Mouse (Mus musculus) small intestine, adult 2 months (tissue): ENCODE measurements around the gene Efcab9.

ENCODE experiments used
- CTCF ChIP-seq: fragments of 200-500 bp; IDR thresholded peaks from 2 replicates; pipeline ENCODE4 v1.5.1; 2012; ENCODE audit warnings: low read depth, mild to moderate bottlenecking, control low read depth, inconsistent platforms, low read length, moderate library complexity, mixed read lengths; ENCODE audit not compliant: insufficient replicate concordance, insufficient read length; ENCODE audit errors: extremely low read depth
- POLR2A ChIP-seq: fragments of 200-500 bp; IDR thresholded peaks from 2 replicates; pipeline ENCODE4 v1.6.1; 2012; ENCODE audit warnings: low read depth, mild to moderate bottlenecking, control low read depth, inconsistent platforms, low read length, moderate library complexity

GRCm38 (mm10) chr11:32568060-32568459 is 36.2 kb upstream of the Efcab9 start:
- TF ChIP-seq POLR2A = no peak
- no peak for TF ChIP-seq CTCF
